Mouse (Mus musculus): ENCODE data around the gene Sephs1.
A peak's percentile ranks its signal among the peaks of the same experiment; 100 is the strongest.

Gene Sephs1

DNA sequence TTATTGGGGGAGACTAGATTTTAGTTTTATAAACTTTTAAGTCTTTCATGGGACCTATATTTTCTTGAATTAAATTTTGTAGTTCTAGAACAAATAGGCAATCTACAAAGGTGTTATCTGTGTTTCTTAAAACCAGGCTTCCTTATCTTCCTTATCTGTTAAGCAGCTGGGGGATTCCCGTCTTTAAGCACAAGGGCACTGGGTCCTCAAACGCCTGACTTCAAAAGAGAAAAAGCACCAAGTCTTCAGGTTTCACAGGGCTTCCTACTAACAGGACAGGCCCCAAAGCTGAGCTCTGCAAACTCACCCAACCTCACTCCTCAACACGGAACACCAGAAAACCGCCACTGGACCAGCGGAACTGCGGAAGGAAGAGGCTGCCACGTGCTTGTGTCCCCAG, 26.6 kb downstream of the Sephs1 start:
- no peak for DNase-seq (ENCODE audit: low spot score)

DNA sequence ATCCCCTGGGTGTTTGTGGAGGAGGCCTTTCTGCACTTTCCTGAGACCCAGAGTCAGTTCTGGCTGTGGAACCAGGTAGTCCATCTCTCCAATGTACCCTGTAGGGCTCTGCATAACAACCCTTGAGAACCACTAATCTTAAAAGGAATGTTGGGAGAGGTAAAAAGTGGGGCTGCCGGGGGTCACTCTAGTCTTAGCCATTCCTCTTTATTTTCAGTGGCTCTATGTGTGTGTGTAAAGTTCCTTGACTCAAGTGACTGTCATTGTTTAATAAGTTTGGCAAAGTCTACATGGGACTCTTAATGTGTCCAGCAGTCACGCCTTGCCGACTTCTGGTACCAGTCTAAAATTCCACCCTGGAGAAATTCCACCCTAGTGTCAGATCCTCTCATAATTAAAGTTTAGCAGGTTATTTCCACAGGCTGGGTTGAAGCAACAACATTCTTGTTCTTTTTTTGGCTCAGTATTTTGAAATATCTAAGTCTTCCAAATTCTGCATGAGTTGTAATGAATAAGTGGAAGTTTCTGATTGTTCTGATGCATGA, 27.5 kb downstream of the Sephs1 start:
- peak; percentile 27 for DNase-seq (ENCODE audit: low spot score)

DNA sequence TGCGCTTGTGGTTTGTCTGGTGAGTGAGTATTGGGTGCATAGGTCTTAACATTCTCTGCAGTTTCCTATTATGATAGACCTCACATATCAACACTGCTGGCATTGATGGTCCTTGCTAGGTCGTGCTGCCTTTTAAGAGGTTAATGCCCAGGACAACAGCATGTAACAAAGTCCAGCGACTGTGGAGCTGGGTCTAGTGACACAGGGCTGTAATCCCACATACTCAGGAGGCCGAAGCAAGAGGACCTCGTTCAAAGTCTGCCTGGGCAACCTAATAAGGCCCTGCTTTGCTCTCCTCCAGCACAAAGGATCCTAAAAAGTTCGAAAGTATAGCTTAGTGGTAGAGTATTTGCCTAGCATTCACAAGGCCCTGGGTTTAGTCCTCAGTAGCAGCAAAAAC, 28.5 kb downstream of the Sephs1 start:
- no peak for DNase-seq (ENCODE audit: low spot score)

DNA sequence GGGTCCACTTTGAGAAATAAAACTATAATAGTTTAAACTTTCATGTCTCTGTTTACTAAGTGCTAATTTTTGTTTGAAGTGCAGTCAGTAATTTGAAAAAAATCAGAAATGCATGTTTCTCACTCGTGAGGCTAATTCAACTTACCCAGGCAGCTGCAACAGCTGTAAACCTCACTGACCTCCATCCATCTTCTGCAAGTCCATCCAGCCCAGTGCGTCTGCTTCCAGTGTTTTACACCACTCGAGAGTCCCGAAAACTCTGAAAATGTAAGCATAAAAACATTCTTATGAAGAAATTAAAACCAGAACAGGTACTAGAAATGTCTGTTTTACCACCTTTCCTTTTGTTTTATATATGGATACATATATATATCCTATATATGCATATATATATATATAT, 29.2 kb downstream of the Sephs1 start:
- no peak for DNase-seq (ENCODE audit: low spot score)

DNA sequence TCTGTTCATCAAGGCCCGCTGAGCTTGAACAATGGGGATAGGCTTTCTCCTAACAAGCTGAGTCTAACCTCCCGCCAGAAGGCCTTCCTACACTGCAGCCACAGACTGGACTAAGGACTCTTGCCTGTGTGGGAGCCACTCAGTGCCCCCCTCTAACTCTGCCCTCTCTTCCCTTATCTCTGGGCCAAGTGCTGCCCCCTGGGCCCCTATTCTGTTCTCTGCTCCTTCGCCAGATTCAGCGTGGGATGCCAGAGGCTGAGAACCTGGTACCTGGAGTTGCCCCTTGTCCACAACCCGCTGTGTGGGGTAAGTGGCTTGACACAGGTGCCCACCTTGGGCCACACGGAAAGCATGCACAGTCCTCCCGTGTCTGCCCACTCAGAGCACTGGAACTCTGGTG, 32.6 kb downstream of the Sephs1 start:
- no peak for DNase-seq (ENCODE audit: low spot score)

DNA sequence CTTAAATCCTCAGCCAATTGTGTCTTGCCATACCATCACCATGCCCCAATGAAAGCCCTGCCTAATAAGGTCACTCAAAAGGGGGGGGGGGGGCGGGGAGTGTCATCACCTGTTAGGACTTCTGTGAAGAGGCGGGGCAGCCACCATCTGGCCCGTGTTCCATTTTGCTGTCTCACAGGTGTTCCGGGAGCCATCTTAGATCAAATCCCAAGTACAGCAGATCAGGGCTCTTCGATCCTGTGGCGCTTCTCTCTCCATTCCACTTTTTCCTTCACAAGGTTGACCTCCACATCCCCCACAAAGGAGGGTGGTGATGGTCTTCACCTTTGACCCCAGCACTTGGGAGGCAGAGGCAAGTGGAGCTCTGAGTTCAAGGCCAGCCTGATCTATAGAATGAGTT, 34.7 kb downstream of the Sephs1 start:
- no peak for DNase-seq (ENCODE audit: low spot score)

DNA sequence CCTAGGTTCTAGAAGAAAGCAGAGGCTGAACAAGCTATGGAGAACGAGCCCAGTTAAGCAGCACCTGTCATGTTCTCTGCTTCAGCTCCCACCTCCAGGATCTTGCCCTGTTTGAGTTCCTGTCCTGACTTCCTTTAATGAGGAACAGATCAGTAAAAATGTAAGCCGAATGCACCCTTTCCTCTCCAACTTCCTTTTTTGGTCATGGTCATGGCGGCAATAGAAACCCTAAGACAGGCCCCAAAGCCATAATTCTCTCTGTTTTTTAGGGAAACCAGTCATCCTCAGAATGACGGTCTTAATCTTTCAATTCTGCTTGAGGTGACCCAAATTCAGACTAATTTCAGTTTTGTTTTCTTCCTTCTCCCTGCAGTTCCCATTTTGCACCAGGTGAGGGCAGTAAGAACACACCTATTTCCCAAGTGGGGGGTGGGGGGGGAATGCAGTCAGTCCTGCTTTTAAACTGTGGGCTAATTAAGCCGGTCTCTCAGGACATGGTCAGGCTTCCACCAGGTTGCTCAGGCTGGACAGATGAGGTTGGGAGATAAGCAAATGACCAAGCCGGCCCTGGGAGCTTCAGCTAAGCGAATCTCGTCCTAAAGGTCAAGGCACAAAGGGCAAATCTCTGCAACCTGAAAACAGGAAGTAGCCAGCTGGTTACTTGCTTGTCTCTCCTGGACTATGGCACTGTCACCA, 36.1 kb downstream of the Sephs1 start:
- DNase-seq (ENCODE audit: low spot score) = peak; percentile 59

DNA sequence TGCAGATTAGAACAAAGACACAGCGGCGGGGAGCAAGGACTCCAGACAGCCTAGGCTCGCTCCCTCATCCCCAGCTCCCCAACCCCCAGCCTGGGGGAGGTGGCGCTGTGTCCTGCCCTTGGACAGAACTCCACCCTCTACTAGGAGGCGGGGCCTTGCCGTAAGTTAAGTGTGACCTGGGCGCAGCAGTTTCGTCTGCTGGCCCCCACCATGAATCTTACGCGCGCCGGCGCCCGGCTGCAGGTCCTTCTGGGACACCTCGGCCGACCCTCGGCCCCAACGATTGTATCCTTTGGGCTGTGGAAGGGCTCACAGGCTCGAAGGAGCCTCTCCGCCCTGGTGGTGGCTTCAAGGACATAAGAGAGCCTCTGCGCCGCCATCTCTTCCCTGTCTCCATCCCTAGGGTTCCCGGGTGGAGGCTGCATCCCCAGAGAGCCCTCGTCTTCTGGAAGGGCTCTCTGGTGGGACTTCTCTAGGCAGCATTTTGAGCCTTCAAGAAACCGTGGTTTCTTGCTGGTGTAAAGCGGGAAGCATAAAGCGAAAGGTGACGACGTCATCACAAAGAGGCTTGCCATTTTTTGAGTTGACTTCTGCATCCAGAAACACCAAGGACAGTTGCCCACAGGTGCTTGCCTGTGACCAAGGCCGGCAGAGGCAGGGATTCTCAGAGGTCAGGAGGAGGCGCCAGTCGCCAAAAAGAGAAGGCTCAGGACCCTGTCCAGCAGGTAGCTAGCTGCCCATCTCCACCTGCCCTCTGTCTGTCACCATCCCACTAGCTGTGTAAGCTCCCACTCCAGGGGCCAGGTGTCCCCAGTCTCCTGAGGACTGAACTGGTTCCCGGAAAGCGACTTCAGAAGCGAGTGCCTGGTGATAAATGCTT, 37.7 kb downstream of the Sephs1 start, which contains the start of gene Phyh:
TSS of gene Phyh (plus strand) at position 160 of the 880 bp plus-strand sequence.
- DNase-seq (ENCODE audit: low spot score) = peak; percentile 91

DNA sequence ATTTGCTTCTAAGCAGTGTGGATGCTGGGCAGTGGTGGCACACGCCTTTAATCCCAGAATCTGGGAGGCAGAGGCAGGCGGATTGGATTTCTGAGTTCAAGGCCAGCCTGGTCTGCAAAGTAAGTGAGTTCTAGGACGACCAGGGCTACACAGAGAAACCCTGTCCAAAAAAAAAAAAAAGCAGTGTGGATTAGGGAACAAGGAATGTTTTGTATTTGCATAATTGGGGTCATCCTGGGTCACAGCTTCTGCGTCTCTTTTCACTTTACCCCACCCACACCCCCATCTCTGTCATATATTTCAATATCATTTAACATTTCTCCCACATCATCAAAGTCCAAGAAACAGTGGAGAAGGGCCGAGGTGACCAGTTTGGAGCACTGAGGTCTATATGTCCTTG, 39.7 kb downstream of the Sephs1 start:
- no peak for DNase-seq (ENCODE audit: low spot score)

DNA sequence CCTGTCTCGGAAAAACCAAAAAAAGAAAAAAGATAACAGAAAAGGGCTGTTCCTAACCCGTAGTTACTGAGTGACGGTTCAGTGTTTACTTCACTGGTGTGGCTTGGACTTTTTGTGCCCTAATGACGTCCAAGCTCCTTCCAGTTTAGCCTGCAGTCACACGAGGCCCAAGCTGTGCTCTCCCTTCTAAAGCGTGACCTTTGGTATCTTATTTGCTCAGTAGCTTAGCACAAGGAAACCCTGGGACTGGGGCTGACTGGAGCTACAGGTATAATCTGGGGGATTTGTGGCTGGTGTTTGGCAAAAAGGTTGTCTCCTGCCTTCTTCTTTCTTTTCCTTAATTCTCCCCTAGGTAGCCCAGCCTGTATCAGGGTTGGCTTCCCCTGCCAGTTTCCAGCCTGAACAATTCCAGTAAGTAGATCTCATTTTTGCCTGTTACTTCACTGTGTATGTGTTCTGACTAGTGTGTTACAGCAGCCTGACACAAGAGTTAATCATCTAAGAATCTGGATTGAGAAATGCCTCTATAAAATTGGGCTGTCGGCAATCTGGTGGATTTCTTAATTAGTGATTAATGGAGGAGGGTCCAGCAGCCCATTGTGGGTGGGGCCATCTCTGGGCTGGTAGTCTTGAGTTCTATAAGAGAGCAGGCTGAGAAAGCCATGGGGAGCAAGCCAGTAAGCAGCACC, 41.3 kb downstream of the Sephs1 start:
- DNase-seq (ENCODE audit: low spot score) = no peak

DNA sequence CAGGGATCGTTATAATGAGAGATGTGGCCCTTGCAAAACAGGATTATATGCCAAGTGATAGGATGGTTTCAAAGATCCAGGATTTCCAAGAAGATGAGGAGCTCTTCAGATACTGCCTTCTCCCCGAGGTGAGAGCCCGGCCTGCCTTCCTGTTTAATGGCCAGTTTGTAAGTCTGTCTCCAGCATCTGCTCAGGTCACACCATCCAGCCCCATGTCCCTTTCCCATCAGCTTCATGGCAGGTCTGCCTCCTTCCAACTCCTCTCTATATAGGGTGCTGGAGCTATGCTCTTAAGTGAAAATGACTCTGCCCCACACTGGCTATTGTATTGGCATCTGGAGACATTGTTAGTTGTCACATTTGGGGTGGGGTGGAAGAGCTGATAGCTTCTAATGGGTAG, 46.0 kb downstream of the Sephs1 start:
- no peak for DNase-seq (ENCODE audit: low spot score)

DNA sequence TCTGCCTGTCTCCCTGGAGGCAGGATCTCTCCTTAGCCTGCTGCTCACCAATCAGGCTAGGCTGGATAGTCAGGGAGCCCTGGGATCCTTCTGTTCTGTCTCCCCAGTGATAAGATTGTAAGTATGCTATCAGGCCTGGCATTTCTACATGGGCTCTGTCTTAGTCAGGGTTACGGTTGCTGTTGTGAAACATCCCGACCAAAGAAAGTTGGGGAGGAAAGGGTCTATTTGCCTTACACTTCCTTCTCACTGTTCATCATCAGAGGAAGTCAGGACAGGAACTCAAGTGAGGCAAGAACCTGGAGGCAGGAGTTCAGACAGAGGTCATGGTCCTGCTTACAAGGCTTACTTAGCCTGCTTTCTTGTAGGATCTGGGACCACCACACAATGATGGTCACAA, 47.9 kb downstream of the Sephs1 start:
- no peak for DNase-seq (ENCODE audit: low spot score)

DNA sequence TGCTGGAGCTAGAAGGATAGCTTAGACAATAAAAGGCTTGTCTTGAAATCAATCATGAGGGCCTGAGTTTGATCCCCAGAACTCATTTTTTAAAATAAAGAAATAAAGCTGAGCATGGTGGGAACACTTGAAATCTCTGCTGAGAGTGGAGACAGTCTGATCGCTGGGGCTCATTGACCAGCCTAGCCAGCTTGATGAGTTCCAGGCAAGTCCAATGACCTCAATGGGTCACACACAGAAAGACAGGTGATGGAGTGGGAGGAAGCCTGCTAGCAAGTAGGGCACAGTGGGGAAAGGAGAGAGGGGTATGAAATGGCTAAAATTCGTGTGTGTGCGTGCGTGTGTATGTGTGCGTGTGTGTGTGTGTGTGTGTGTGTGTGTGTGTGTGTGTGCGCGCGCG, 53.2 kb downstream of the Sephs1 start:
- DNase-seq (ENCODE audit: low spot score) = no peak

DNA sequence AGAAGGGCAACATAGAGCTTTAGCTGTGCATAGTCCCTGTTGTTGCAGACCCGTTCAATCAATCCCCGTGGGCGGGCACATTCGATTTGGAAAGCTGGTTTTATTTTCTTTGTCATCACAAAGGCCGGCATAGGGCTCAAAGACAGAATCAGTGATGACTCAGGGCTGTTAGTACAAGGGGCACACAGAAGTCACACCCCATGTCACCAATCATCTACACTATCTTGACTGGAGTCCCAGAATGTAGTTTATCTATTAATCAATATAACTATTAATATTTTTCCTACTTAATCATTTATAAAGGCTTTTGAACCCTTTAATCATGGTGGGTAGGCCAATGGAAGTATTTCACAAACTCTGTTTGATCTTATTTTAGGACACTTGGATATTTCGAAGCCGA, 56.6 kb downstream of the Sephs1 start:
- DNase-seq (ENCODE audit: low spot score) = no peak

DNA sequence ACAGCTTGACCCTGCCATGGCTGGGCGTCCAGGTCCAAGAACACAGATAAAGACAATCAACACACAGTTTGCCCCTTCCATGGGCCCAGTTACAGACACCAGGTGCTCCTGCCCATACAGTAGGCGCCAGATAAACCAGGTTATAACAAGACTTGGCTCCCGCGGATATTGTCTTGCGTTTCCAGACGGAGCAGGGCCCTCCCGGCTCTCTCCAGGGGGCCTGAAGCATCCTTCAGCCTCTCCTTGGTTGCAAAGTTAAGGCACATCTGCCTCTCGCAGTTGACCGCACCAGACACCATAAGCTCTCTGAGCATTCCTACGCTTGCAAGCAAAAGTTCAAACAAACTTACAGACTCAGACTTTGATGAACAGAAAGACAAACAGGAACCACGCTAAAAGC, 59.5 kb downstream of the Sephs1 start:
- DNase-seq (ENCODE audit: low spot score) = no peak

DNA sequence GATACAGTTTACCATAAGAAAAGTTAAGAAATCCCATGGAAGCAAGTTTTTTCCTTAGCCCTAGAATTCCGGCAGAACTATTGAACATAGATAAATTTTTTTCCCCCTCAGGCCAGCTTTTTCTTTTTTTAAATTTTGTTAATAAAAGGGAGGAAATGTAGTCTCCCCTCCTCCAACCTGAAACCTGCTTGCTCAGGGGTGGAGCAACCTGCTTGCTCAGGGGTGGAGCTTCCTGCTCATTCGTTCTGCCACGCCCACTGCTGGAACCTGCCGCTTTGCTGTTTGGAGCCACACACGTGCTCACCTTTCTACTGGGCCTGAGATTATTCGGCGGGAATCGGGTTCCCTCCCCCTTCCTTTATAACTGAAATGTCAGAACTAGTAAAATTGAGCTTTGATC, 68.3 kb downstream of the Sephs1 start:
- peak; percentile 2 for DNase-seq (ENCODE audit: low spot score)

DNA sequence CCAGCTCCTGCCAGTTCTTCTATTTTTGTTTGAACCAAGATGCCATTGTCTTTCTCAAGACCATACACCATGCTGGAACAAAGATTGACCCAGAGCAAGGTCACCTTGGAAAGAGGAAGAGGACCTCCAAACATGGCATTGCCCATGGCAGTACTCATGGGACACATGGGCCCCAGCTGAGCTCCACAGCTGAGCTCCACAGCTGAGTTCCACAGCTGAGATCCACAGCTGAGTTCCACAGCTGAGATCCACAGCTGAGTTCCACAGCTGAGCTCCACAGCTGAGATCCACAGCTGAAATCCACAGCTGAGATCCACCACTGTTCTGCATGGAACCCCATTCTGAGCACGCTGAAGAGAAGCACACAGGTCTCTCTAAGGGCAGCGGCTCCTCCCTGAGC, 69.6 kb downstream of the Sephs1 start:
- DNase-seq (ENCODE audit: low spot score) = no peak

DNA sequence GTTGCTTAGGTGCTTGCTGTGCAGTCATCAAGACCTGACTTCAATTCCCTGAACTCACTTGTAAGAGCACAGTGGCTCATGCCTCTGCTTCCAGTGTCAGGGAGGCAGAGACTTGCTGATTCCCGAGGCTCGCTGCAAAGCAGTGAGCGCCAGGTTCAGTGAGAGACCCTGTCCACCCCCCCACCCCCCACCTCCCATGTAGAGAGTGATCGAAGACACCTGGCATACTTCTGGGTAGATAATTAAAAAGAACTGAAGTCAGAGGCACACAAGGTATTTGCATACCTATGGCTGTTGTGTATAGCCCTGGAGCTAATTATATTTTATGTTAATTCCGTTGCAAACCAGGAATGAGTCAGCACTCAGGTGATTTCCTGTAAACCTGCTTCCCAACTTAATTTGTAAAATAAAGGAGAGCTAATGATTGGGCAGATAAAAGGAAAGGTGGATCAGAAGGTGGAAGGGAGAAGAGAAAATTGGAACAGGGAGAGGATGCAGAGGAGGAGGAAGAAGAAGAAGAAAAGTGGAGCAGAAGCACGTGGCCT, 72.9 kb downstream of the Sephs1 start:
- DNase-seq (ENCODE audit: low spot score) = no peak

DNA sequence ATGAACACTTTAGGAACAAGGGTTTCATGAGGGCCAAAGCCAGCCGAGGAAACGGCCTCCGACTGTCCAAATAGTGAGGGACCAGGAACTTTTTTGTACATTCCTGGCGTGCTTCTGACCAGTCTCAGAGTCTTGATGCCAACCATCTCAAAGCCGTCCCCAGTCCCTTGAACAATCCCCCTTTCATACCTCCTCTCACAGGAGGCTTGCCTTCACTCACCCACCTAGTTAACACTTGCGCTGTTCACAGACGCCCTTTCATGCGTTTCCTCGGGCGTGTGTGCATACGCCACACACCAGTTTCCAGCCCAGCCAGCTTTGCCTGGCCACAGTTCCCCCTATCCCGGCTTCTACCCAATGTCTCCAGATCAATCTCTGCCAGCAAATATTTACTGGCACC, 76.7 kb downstream of the Sephs1 start:
- no peak for DNase-seq (ENCODE audit: low spot score)

Data from lung, postnatal 25 days (tissue).